Mouse (Mus musculus): ENCODE data around the gene Camkmt. TPM values are rescaled to one million over a fixed set of nuclear protein-coding genes. Genes with fewer than 3 reads are reported as not detected.

Gene Camkmt
- polyA plus RNA-seq, 1 experiment from 2014 or later, result 15.1 TPM

GRCm38 (mm10) chr17:85091762-85092161, 1.4 kb downstream of the Camkmt start:
- ATAC-seq (ENCODE audit: insufficient number of reproducible peaks, insufficient read depth, low FRiP score, low TSS enrichment), result no peak
- Histone ChIP-seq H3K4me3 (peak overlapping the region; percentile 85; the same call in 1 of the 2 replicates), H3K4me1 (peaks cover 10% of the 10 kb centered on the region), H3K36me3 (no peaks in the 10 kb centered on the region), H3K9me3 (no peaks in the 10 kb centered on the region), H3K27me3 (no peaks in the 10 kb centered on the region), H3K9ac (no peak overlapping the region), H3K4me2 (replicated peaks) (no peak overlapping the region), H3K27ac (no peak overlapping the region)
- WGBS, result 91% methylated on average over 6 of the region's 6 CpGs

- Histone ChIP-seq H3K36me3 (peaks cover 22% of the 10 kb centered on the region), H3K4me3 (no peak overlapping the region), H3K4me1 (peaks cover 3% of the 10 kb centered on the region), H3K27ac (no peak overlapping the region), H3K9me3 (peaks cover 6% of the 10 kb centered on the region; the same call in 1 of the 2 replicates), H3K4me2 (replicated peaks) (no peak overlapping the region), H3K27me3 (no peaks in the 10 kb centered on the region), H3K9ac (no peak overlapping the region)
- WGBS, result 96% methylated on average over 3 of the region's 3 CpGs
- ATAC-seq (ENCODE audit: insufficient number of reproducible peaks, insufficient read depth, low FRiP score, low TSS enrichment), result no peak
Observed at GRCm38 (mm10) chr17:85096396-85096795, 6.0 kb downstream of the Camkmt start.

- no peak for ATAC-seq (ENCODE audit: insufficient number of reproducible peaks, insufficient read depth, low FRiP score, low TSS enrichment)
Observed at GRCm38 (mm10) chr17:85098677-85099323, 8.4 kb downstream of the Camkmt start.

GRCm38 (mm10) chr17:85100232-85100631, 9.9 kb downstream of the Camkmt start:
- Histone ChIP-seq H3K27ac (no peak overlapping the region), H3K36me3 (peaks cover 22% of the 10 kb centered on the region), H3K4me2 (replicated peaks) (no peak overlapping the region), H3K4me3 (no peak overlapping the region), H3K27me3 (no peaks in the 10 kb centered on the region), H3K9ac (no peak overlapping the region), H3K4me1 (no peaks in the 10 kb centered on the region), H3K9me3 (peaks cover 6% of the 10 kb centered on the region; the same call in 1 of the 2 replicates)
- WGBS, result 83% methylated on average over 3 of the region's 3 CpGs
- ATAC-seq (ENCODE audit: insufficient number of reproducible peaks, insufficient read depth, low FRiP score, low TSS enrichment), result no peak

More at GRCm38 (mm10) chr17:85098677-85099323, 8.4 kb downstream of the Camkmt start:
- WGBS, result 91% methylated on average over 7 of the region's 7 CpGs
- Histone ChIP-seq H3K36me3 (peaks cover 22% of the 10 kb centered on the region), H3K27ac (no peak overlapping the region), H3K27me3 (no peaks in the 10 kb centered on the region), H3K4me3 (no peak overlapping the region), H3K4me1 (no peaks in the 10 kb centered on the region), H3K9ac (no peak overlapping the region), H3K4me2 (replicated peaks) (no peak overlapping the region), H3K9me3 (peaks cover 6% of the 10 kb centered on the region; the same call in 1 of the 2 replicates)

- Histone ChIP-seq H3K9me3 (peaks cover 6% of the 10 kb centered on the region; the same call in 1 of the 2 replicates), H3K4me1 (no peaks in the 10 kb centered on the region), H3K9ac (no peak overlapping the region), H3K27me3 (no peaks in the 10 kb centered on the region), H3K36me3 (peaks cover 22% of the 10 kb centered on the region), H3K27ac (no peak overlapping the region), H3K4me2 (replicated peaks) (no peak overlapping the region), H3K4me3 (no peak overlapping the region)
- WGBS, result 85% methylated on average over 7 of the region's 7 CpGs
- no peak for ATAC-seq (ENCODE audit: insufficient number of reproducible peaks, insufficient read depth, low FRiP score, low TSS enrichment)
Observed at GRCm38 (mm10) chr17:85101751-85102150, 11.4 kb downstream of the Camkmt start.

GRCm38 (mm10) chr17:85103310-85103709, 13.0 kb downstream of the Camkmt start:
- Histone ChIP-seq H3K4me3 (no peak overlapping the region), H3K36me3 (peaks cover 9% of the 10 kb centered on the region), H3K9ac (no peak overlapping the region), H3K4me2 (replicated peaks) (no peak overlapping the region), H3K9me3 (peaks cover 6% of the 10 kb centered on the region; the same call in 1 of the 2 replicates), H3K27me3 (no peaks in the 10 kb centered on the region), H3K27ac (no peak overlapping the region), H3K4me1 (no peaks in the 10 kb centered on the region)
- WGBS, result 47% methylated on average over 2 of the region's 2 CpGs
- no peak for ATAC-seq (ENCODE audit: insufficient number of reproducible peaks, insufficient read depth, low FRiP score, low TSS enrichment)

- Histone ChIP-seq H3K4me2 (replicated peaks) (no peak overlapping the region), H3K4me3 (no peak overlapping the region), H3K9me3 (no peaks in the 10 kb centered on the region), H3K27ac (no peak overlapping the region), H3K36me3 (no peaks in the 10 kb centered on the region), H3K4me1 (no peaks in the 10 kb centered on the region), H3K9ac (no peak overlapping the region), H3K27me3 (no peaks in the 10 kb centered on the region)
- WGBS, result 100% methylated on average over 1 of the region's 1 CpGs
- ATAC-seq (ENCODE audit: insufficient number of reproducible peaks, insufficient read depth, low FRiP score, low TSS enrichment), result no peak
Observed at GRCm38 (mm10) chr17:85110640-85111039, 20.3 kb downstream of the Camkmt start.

GRCm38 (mm10) chr17:85113441-85113840, 23.1 kb downstream of the Camkmt start:
- Histone ChIP-seq H3K4me2 (replicated peaks) (no peak overlapping the region), H3K9ac (no peak overlapping the region), H3K4me1 (no peaks in the 10 kb centered on the region), H3K27ac (no peak overlapping the region), H3K4me3 (no peak overlapping the region), H3K36me3 (no peaks in the 10 kb centered on the region), H3K9me3 (no peaks in the 10 kb centered on the region), H3K27me3 (no peaks in the 10 kb centered on the region)
- 78% methylated on average over 8 of the region's 8 CpGs for WGBS
- no peak for ATAC-seq (ENCODE audit: insufficient number of reproducible peaks, insufficient read depth, low FRiP score, low TSS enrichment)

- Histone ChIP-seq H3K9ac (no peak overlapping the region), H3K4me3 (no peak overlapping the region), H3K4me2 (replicated peaks) (no peak overlapping the region), H3K36me3 (no peaks in the 10 kb centered on the region), H3K9me3 (no peaks in the 10 kb centered on the region), H3K27me3 (no peaks in the 10 kb centered on the region), H3K27ac (no peak overlapping the region), H3K4me1 (no peaks in the 10 kb centered on the region)
- ATAC-seq (ENCODE audit: insufficient number of reproducible peaks, insufficient read depth, low FRiP score, low TSS enrichment), result no peak
- WGBS, result 28% methylated on average over 4 of the region's 4 CpGs
Observed at GRCm38 (mm10) chr17:85116643-85117042, 26.3 kb downstream of the Camkmt start.

- H3K36me3 ChIP-seq, result no peaks in the 10 kb centered on the region
- no peaks in the 10 kb centered on the region for H3K9me3 ChIP-seq
- H3K9ac ChIP-seq, result no peak overlapping the region
- no peak for ATAC-seq (ENCODE audit: insufficient number of reproducible peaks, insufficient read depth, low FRiP score, low TSS enrichment)
- no peaks in the 10 kb centered on the region for H3K27me3 ChIP-seq
- WGBS, result 94% methylated on average over 1 of the region's 1 CpGs
- no peak overlapping the region for H3K4me3 ChIP-seq
- H3K27ac ChIP-seq, result no peak overlapping the region
- no peak overlapping the region for H3K4me2 ChIP-seq (replicated peaks)
- no peaks in the 10 kb centered on the region for H3K4me1 ChIP-seq
Observed at GRCm38 (mm10) chr17:85138393-85138792, 48.0 kb downstream of the Camkmt start.

GRCm38 (mm10) chr17:85141621-85142020, 51.3 kb downstream of the Camkmt start:
- Histone ChIP-seq H3K9me3 (no peaks in the 10 kb centered on the region), H3K27ac (no peak overlapping the region), H3K36me3 (no peaks in the 10 kb centered on the region), H3K4me1 (no peaks in the 10 kb centered on the region), H3K9ac (no peak overlapping the region), H3K27me3 (no peaks in the 10 kb centered on the region), H3K4me2 (replicated peaks) (no peak overlapping the region), H3K4me3 (no peak overlapping the region)
- 67% methylated on average over 3 of the region's 3 CpGs for WGBS
- no peak for ATAC-seq (ENCODE audit: insufficient number of reproducible peaks, insufficient read depth, low FRiP score, low TSS enrichment)

GRCm38 (mm10) chr17:85142495-85143111, 52.3 kb downstream of the Camkmt start:
- Histone ChIP-seq H3K36me3 (no peaks in the 10 kb centered on the region), H3K9me3 (no peaks in the 10 kb centered on the region), H3K4me1 (no peaks in the 10 kb centered on the region), H3K4me3 (no peak overlapping the region), H3K27ac (no peak overlapping the region), H3K4me2 (replicated peaks) (no peak overlapping the region), H3K27me3 (no peaks in the 10 kb centered on the region), H3K9ac (no peak overlapping the region)
- 40% methylated on average over 5 of the region's 5 CpGs for WGBS
- ATAC-seq (ENCODE audit: insufficient number of reproducible peaks, insufficient read depth, low FRiP score, low TSS enrichment), result no peak

Measured in embryonic facial prominence, embryonic 12.5 days (tissue).